Mouse (Mus musculus) CH12.LX (cell line): ENCODE data around the gene Kat8. TPM values are rescaled to one million over a fixed set of nuclear protein-coding genes. Genes with fewer than 3 reads are reported as not detected.
A peak's percentile ranks its signal among the peaks of the same experiment; 100 is the strongest.
"Not testable (repeated sequence)": the region's sequence is repeated elsewhere in the genome, so short reads cannot be mapped to it uniquely, and the experiment has no call there.

Experiments
- DNase-seq: peaks from one replicate; pipeline ENCODE4 v3.0.0-alpha.2; 2013; ENCODE audit errors: extremely low read depth
- H3K27ac ChIP-seq: 2 replicates; pipeline ENCODE4 v1.5.1; 2012; ENCODE audit warnings: low read depth, mild to moderate bottlenecking, control low read depth, moderate library complexity; ENCODE audit not compliant: insufficient read depth
- H3K27me3 ChIP-seq: replicated peaks from 2 replicates; pipeline ENCODE3; 2012; ENCODE audit warnings: inconsistent platforms
- H3K36me3 ChIP-seq, 2 experiments: replicated peaks in 1 of 2; 2 replicates each; pipeline versions ENCODE3 to v1.6.1; 2012; ENCODE audit warnings: inconsistent platforms in 1 of 2, low read length in 1 of 2, mild to moderate bottlenecking in 1 of 2, mixed read lengths in 1 of 2, moderate library complexity in 1 of 2; ENCODE audit not compliant: control insufficient read depth in 1 of 2, insufficient read depth in 1 of 2
- H3K4me1 ChIP-seq, 2 experiments: 2 replicates each; pipeline ENCODE4 v1.6.1; 2012; ENCODE audit warnings: inconsistent platforms in 1 of 2, moderate library complexity in 1 of 2; ENCODE audit not compliant: insufficient read depth in 2 of 2, control insufficient read depth in 1 of 2
- H3K4me2 ChIP-seq: 2 replicates; pipeline ENCODE4 v1.6.1; 2012; ENCODE audit warnings: low read depth, mild to moderate bottlenecking, control low read depth; ENCODE audit not compliant: poor library complexity, insufficient read depth, severe bottlenecking
- H3K4me3 ChIP-seq, 3 experiments: fragments of 150-350 bp in 1 of 3; sonication (generic) in 1 of 3; replicated peaks in 1 of 3; 2 replicates each; pipeline versions ENCODE3 to v1.5.1; 2011 to 2012; ENCODE audit warnings: low read depth in 2 of 3, low read length in 2 of 3, mild to moderate bottlenecking in 2 of 3, moderate library complexity in 2 of 3, control low read depth in 1 of 3, improper control_type of control experiment in 1 of 3, inconsistent platforms in 1 of 3, mixed read lengths in 1 of 3; ENCODE audit not compliant: poor library complexity in 1 of 3
- H3K79me2 ChIP-seq: replicated peaks from 2 replicates; pipeline ENCODE4 v1.6.1; 2012; ENCODE audit warnings: mild to moderate bottlenecking, moderate library complexity; ENCODE audit not compliant: control insufficient read depth, poor library complexity, insufficient read depth, severe bottlenecking; ENCODE audit errors: extremely low read depth
- H3K9ac ChIP-seq: 2 replicates; pipeline ENCODE4 v1.6.1; 2012; ENCODE audit warnings: low read depth, mild to moderate bottlenecking, control low read depth, moderate library complexity; ENCODE audit not compliant: insufficient read depth
- H3K9me3 ChIP-seq: replicated peaks from 2 replicates; pipeline ENCODE3; 2012; ENCODE audit warnings: low read length, inconsistent platforms, mixed read lengths
- CTCF ChIP-seq, 2 experiments: IDR thresholded peaks in 1 of 2; conservative IDR thresholded peaks in 1 of 2; 2 replicates each; pipeline ENCODE4 v1.5.1; 2011 to 2012; ENCODE audit warnings: low read depth in 2 of 2, low read length in 2 of 2, improper control_type of control experiment in 1 of 2, inconsistent platforms in 1 of 2, mild to moderate bottlenecking in 1 of 2, moderate library complexity in 1 of 2
- E2F4 ChIP-seq: IDR thresholded peaks from 2 replicates; pipeline ENCODE4 v1.6.1; 2011; ENCODE audit warnings: low read depth, low read length, improper control_type of control experiment; ENCODE audit not compliant: insufficient replicate concordance
- EP300 ChIP-seq: IDR thresholded peaks from 2 replicates; pipeline ENCODE4 v1.6.1; 2011; ENCODE audit warnings: low read length, improper control_type of control experiment
- HCFC1 ChIP-seq: IDR thresholded peaks from 2 replicates; pipeline ENCODE4 v1.6.1; 2012; ENCODE audit warnings: low read depth, mild to moderate bottlenecking, inconsistent platforms, low read length, improper control_type of control experiment
- IRF4 ChIP-seq: IDR thresholded peaks from 2 replicates; pipeline ENCODE4 v1.6.1; 2014; ENCODE audit warnings: low read depth, mild to moderate bottlenecking, inconsistent platforms, low read length, improper control_type of control experiment
- JUND ChIP-seq: conservative IDR thresholded peaks from 2 replicates; pipeline ENCODE4 v1.6.1; 2011; ENCODE audit warnings: low read depth, low read length, improper control_type of control experiment
- MAFK ChIP-seq: IDR thresholded peaks from 2 replicates; pipeline ENCODE4 v1.6.1; 2011; ENCODE audit warnings: low read length, improper control_type of control experiment; ENCODE audit not compliant: insufficient replicate concordance
- MAX ChIP-seq: IDR thresholded peaks from 2 replicates; pipeline ENCODE4 v1.6.1; 2011; ENCODE audit warnings: low read length, improper control_type of control experiment
- POLR2A ChIP-seq: IDR thresholded peaks from 2 replicates; pipeline ENCODE4 v1.6.1; 2011; ENCODE audit warnings: low read depth, mild to moderate bottlenecking, improper control_type of control experiment, low read length
- POLR2AphosphoS2 ChIP-seq: IDR thresholded peaks from 2 replicates; pipeline ENCODE4 v1.6.1; 2011; ENCODE audit warnings: low read depth, low read length, improper control_type of control experiment
- RAD21 ChIP-seq: IDR thresholded peaks from 2 replicates; pipeline ENCODE4 v1.6.1; 2011; ENCODE audit warnings: low read depth, mild to moderate bottlenecking, low read length, improper control_type of control experiment, moderate library complexity
- SIN3A ChIP-seq: IDR thresholded peaks from 2 replicates; pipeline ENCODE4 v1.6.1; 2012; ENCODE audit warnings: low read length, improper control_type of control experiment, inconsistent platforms
- SMC3 ChIP-seq: IDR thresholded peaks from 2 replicates; pipeline ENCODE4 v1.6.1; 2011; ENCODE audit warnings: low read depth, low read length, improper control_type of control experiment
- TBP ChIP-seq: conservative IDR thresholded peaks from 2 replicates; pipeline ENCODE4 v1.6.1; 2011; ENCODE audit warnings: low read depth, low read length, improper control_type of control experiment
- TCF12 ChIP-seq: IDR thresholded peaks from 2 replicates; pipeline ENCODE4 v1.6.1; 2014; ENCODE audit warnings: low read depth, mild to moderate bottlenecking, inconsistent platforms, low read length, improper control_type of control experiment
- USF1 ChIP-seq: IDR thresholded peaks from 2 replicates; pipeline ENCODE4 v1.6.1; 2014; ENCODE audit warnings: low read depth, mild to moderate bottlenecking, inconsistent platforms, low read length, improper control_type of control experiment
- USF2 ChIP-seq: conservative IDR thresholded peaks from 2 replicates; pipeline ENCODE4 v1.6.1; 2011; ENCODE audit warnings: low read depth, low read length, improper control_type of control experiment
- ZC3H11A ChIP-seq: IDR thresholded peaks from 2 replicates; pipeline ENCODE4 v1.6.1; 2012; ENCODE audit warnings: low read depth, mild to moderate bottlenecking, inconsistent platforms, low read length, improper control_type of control experiment
- ZKSCAN1 ChIP-seq: IDR thresholded peaks from 2 replicates; pipeline ENCODE4 v1.6.1; 2012; ENCODE audit warnings: low read depth, inconsistent platforms, low read length, improper control_type of control experiment, borderline replicate concordance
- dilution Hi-C: fragments of 300-500 bp; cut with MboI; formaldehyde crosslinking; loops from 2 replicates; pipeline ENCODE4 v1.14.3; 2020; ENCODE audit warnings: low sequenced_read_pairs; ENCODE audit not compliant: extremely low pct_unique_long_range_greater_than_20kb, extremely low pct_ligation_motif_present
- in situ Hi-C: fragments of 300-500 bp; cut with MboI; formaldehyde crosslinking; loops from 3 replicates; pipeline ENCODE4 v1.14.3; 2019; ENCODE audit warnings: low sequenced_read_pairs, low pct_ligation_motif_present, low pct_unique_long_range_greater_than_20kb, mixed read lengths
- polyA plus RNA-seq: library from polyadenylated mRNA; unstranded; fragments of >175 nt; gene quantifications from 2 replicates; pipeline ENCODE4 v1.2.1, GENCODE M21; 2012; ENCODE audit warnings: low read depth; ENCODE audit not compliant: insufficient read length
- total RNA-seq, 2 experiments: library from RNA; depleted of rRNA; stranded (reverse); fragments of 300-350 nt in 1 of 2; fragments of >200 nt in 1 of 2; gene quantifications; 2 replicates each; pipeline ENCODE4 v1.2.3; 2012 to 2014

Kat8 gene
- total and polyA plus RNA-seq, 3 experiments, result 18.0 to 30.3 (median 22.9) TPM

DNA sequence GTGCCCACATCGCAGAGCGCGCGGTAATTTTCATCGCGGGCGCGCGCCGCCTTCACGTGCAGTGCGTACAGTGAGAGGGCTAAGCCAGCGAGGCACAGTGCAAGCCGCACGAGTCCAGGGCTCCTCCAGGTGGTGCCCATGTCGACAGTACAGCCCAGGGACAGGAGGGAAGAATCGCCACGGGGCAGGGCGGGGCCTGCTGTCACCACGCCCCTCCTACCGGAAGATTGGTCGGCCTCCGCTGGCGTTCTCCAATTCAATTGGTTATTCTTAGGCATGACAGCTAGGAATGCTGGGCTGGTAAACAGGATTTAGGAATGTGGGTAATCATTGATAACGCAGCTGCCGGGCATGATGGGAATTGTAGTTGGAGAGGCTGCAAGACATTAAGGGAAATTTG lies 16.9 kb upstream of the Kat8 start, which contains the start of the genes Gm21974 and Vkorc1:
Gm21974 (minus strand) TSS at position 13 of the 400 bp plus-strand sequence.
Vkorc1 (minus strand) TSS at position 176 of the 400 bp plus-strand sequence.
- Histone ChIP-seq H3K9me3 (peaks cover 3% of the 10 kb centered on the region), H3K9ac (no peak within 1 kb of the TSS), H3K4me3 (no peak within 1 kb of the TSS), H3K27ac (no peak within 1 kb of the TSS), H3K36me3 (peaks cover 0 to 38% of the 10 kb centered on the region in 2 experiments), H3K4me2 (no peak within 1 kb of the TSS), H3K79me2 (no peaks in the 10 kb centered on the region), H3K27me3 (no peaks in the 10 kb centered on the region), H3K4me1 (0 out of 4 replicates have a peak, but pooled peaks cover 0 to 2% of the 10 kb centered on the region in 2 experiments)
- DNase-seq, result no peak
- TF ChIP-seq USF1, result no peak
- TF ChIP-seq JUND, result no peak
- no peak for TF ChIP-seq POLR2A
- TF ChIP-seq ZC3H11A, result no peak
- TF ChIP-seq POLR2AphosphoS2, result no peak
- TF ChIP-seq ZKSCAN1, result no peak
- no peak for TF ChIP-seq EP300
- TF ChIP-seq IRF4, result no peak
- TF ChIP-seq MAX, result no peak
- TF ChIP-seq MAFK, result no peak
- TF ChIP-seq TBP, result no peak
- no peak for TF ChIP-seq TCF12
- TF ChIP-seq SIN3A, result no peak
- no peak for TF ChIP-seq E2F4
- TF ChIP-seq USF2, result no peak
- dilution Hi-C loops, result no loop called here
- in situ Hi-C loops, result no loop called here

DNA sequence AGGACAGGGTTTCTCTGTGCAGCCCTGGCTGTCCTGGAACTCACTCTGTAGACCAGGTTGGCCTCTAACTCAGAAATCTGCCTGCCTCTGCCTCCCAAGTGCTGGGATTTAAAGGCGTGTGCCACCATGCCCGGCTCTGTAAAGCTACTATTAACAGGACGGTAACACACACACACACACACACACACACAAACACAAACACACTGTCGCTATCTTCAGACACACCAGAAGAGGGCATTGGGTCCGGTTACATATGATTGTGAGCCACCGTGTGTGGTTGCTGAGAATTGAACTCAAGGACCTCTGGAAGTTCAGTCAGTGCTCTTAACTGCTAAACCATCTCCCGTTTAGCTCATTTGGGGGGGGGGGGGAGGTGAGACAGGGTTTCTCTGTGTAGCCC lies 16.4 kb upstream of the Kat8 start:
- H3K4me2 ChIP-seq, H3K4me3 ChIP-seq, dilution Hi-C loops, H3K79me2 ChIP-seq, H3K9ac ChIP-seq, H3K9me3 ChIP-seq, DNase-seq, in situ Hi-C loops, H3K4me1 ChIP-seq, H3K27me3 ChIP-seq, H3K27ac ChIP-seq: not testable (repeated sequence)
- peaks cover 0 to 34% of the 10 kb centered on the region in 2 experiments for H3K36me3 ChIP-seq

GRCm38 (mm10) chr7:127896384-127896783 lies 15.9 kb upstream of the Kat8 start:
- Histone ChIP-seq H3K9ac (no peak overlapping the region), H3K4me1 (0 out of 4 replicates have a peak, but pooled peaks cover 0 to 2% of the 10 kb centered on the region in 2 experiments), H3K27ac (no peak overlapping the region), H3K4me3 (no peak overlapping the region), H3K9me3 (peaks cover 3% of the 10 kb centered on the region), H3K4me2 (no peak overlapping the region), H3K27me3 (no peaks in the 10 kb centered on the region), H3K36me3 (peaks cover 0 to 29% of the 10 kb centered on the region in 2 experiments), H3K79me2 (no peaks in the 10 kb centered on the region)
- in situ Hi-C loops, result no loop called here
- dilution Hi-C loops, result no loop called here
- TF ChIP-seq ZC3H11A, result no peak
- TF ChIP-seq HCFC1, result no peak
- no peak for TF ChIP-seq POLR2AphosphoS2
- no peak for TF ChIP-seq USF2
- peak; percentile 38 for TF ChIP-seq RAD21
- peak; percentile 23 for TF ChIP-seq SMC3
- TF ChIP-seq CTCF (conservative IDR thresholded peaks at IDR 0.05 in 1 of 2, IDR thresholded peaks at IDR 0.05 in 1 of 2; ENCODE audit: low read depth in 2 of 2, low read length in 2 of 2), result peak; percentile 72 to 75
- peak; percentile 54 for DNase-seq
